Mouse (Mus musculus) adrenal gland, postnatal 36 days (tissue): Measurements from ENCODE around the gene Fbxl21. TPM values are rescaled to one million over a fixed set of nuclear protein-coding genes. Genes with fewer than 3 reads are reported as not detected.
A peak's percentile ranks its signal among the peaks of the same experiment; 100 is the strongest.

Experiments
- DNase-seq, 2 experiments: peaks; one replicate each; pipeline ENCODE4 v3.0.0; 2021; ENCODE audit warnings: mixed read lengths in 1 of 2
- total RNA-seq, 2 experiments: library from RNA; stranded (reverse); gene quantifications; 2 replicates each; pipeline ENCODE4 v1.2.3; 2021

Gene Fbxl21
- total RNA-seq, 2 experiments from 2014 or later, result 2.0 to 5.5 TPM

GRCm38 (mm10) chr13:56581512-56581911, 59.2 kb downstream of the Fbxl21 start:
- no peak for DNase-seq

DNA sequence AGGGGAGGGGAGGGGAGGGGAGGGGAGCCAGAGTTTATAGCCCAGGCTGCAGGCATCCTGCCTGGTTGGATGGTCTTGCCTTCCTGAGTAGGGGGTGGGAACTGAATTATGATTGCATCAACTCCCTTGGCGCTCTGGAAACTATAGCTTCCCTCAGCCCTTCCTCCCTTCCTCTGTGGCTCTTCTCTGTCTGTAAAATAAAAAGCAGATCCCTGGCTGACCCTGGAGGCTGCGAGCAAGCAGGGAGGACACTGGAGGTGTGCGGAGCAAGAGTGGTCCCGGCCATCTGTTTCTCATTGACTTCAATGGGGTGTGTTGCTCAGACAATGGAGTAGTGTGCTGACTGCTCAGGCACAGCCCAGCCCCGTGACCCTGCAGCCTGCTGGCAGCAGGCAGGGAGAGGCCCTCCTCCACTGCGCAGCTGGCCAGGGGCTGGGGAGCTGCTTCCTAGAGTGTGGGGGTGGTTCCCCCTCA, 59.7 kb downstream of the Fbxl21 start:
- DNase-seq, result peak in 1 of 2 experiments; percentile 47

DNA sequence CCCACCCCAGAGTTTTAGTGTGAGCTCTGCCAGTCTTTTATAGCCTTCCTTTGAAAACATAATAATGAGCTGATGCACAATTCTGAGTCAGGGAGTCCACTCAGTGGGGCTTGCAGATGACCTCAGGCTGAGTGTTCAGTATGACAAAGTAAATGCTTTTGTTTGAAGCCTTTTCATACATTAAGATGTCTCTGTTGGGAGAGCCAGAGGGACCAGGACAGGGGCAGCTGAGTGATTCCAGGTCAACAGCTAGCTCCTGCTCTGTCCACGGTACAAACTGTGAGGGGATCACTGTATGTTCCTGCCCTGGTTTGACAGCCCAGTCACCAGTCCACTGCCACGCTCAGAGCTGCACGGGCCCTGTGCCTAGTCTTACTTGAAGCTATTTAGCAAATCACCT, 60.4 kb downstream of the Fbxl21 start:
- DNase-seq, result no peak

GRCm38 (mm10) chr13:56586046-56586445, 63.8 kb downstream of the Fbxl21 start:
- DNase-seq, result no peak

Other genes starting within 250 kb of the Fbxl21 start
- gene Cxcl14, start 225.9 kb upstream of the Fbxl21 start, total RNA-seq, result 10 to 100 TPM; 34.9 to 36.1 TPM
- not detected for gene Gm3045, start 95.9 kb upstream of the Fbxl21 start, total RNA-seq
- 1 to 10 TPM; 2.3 to 2.8 TPM for gene Slc25a48, start 84.1 kb upstream of the Fbxl21 start, total RNA-seq
- not detected for gene Il9, start 40.2 kb upstream of the Fbxl21 start, total RNA-seq
- gene Lect2, start 26.0 kb downstream of the Fbxl21 start, total RNA-seq, result not detected
- gene Tgfbi, start 87.1 kb downstream of the Fbxl21 start, total RNA-seq, result 10 to 100 TPM; 33.1 to 50.2 TPM
- gene Smad5, start 180.5 kb downstream of the Fbxl21 start, total RNA-seq, result 10 to 100 TPM; 57.2 to 59.9 TPM
- not detected for gene Gm45623, start 231.4 kb downstream of the Fbxl21 start, total RNA-seq